Mouse (Mus musculus): ENCODE measurements around the gene Cs. TPM values are rescaled to one million over a fixed set of nuclear protein-coding genes. Genes with fewer than 3 reads are reported as not detected.

Gene Cs
- polyA plus RNA-seq, 3 experiments from 2014 or later: 138 to 155 (median 155) TPM

- peak; percentile 27 for ATAC-seq
Observed at GRCm38 (mm10) chr10:128335582-128335981, 2.0 kb upstream of the Cs start.

- ATAC-seq: no peak
Observed at GRCm38 (mm10) chr10:128336195-128336594, 1.3 kb upstream of the Cs start.

- no peak for ATAC-seq
Observed at GRCm38 (mm10) chr10:128336597-128336996, 937 bp upstream of the Cs start.

- ATAC-seq: no peak
Observed at GRCm38 (mm10) chr10:128338415-128338814, 881 bp downstream of the Cs start.

- no peak for ATAC-seq
Observed at GRCm38 (mm10) chr10:128338948-128339347, 1.4 kb downstream of the Cs start.

GRCm38 (mm10) chr10:128340257-128340656 is 2.7 kb downstream of the Cs start:
- no peak for ATAC-seq

- no peak for ATAC-seq
Observed at GRCm38 (mm10) chr10:128343436-128343835, 5.9 kb downstream of the Cs start.

- peak; percentile 94 for ATAC-seq
Observed at GRCm38 (mm10) chr10:128344568-128345275, 7.2 kb downstream of the Cs start.

- ATAC-seq: no peak
Observed at GRCm38 (mm10) chr10:128347541-128347940, 10.0 kb downstream of the Cs start.

GRCm38 (mm10) chr10:128358796-128359195 is 21.3 kb downstream of the Cs start:
- ATAC-seq: no peak

GRCm38 (mm10) chr10:128359226-128359625 is 21.7 kb downstream of the Cs start:
- no peak for ATAC-seq

GRCm38 (mm10) chr10:128361836-128362235 is 24.3 kb downstream of the Cs start:
- ATAC-seq: no peak

- ATAC-seq: no peak
Observed at GRCm38 (mm10) chr10:128362568-128362967, 25.0 kb downstream of the Cs start.

GRCm38 (mm10) chr10:128367899-128368401 is 30.4 kb downstream of the Cs start:
- no peak for ATAC-seq

GRCm38 (mm10) chr10:128368402-128369217 is 31.1 kb downstream of the Cs start, which contains the start of gene Coq10a:
TSS of gene Coq10a (minus strand) at chr10:128368997.
- ATAC-seq: peak; percentile 87

- ATAC-seq: no peak
Observed at GRCm38 (mm10) chr10:128369218-128369543, 31.6 kb downstream of the Cs start.

- no peak for ATAC-seq
Observed at GRCm38 (mm10) chr10:128369599-128369998, 32.1 kb downstream of the Cs start.

GRCm38 (mm10) chr10:128370021-128370420 is 32.5 kb downstream of the Cs start:
- no peak for ATAC-seq

GRCm38 (mm10) chr10:128370601-128371000 is 33.1 kb downstream of the Cs start:
- ATAC-seq: no peak

- no peak for ATAC-seq
Observed at GRCm38 (mm10) chr10:128372142-128372541, 34.6 kb downstream of the Cs start.

- ATAC-seq: no peak
Observed at GRCm38 (mm10) chr10:128372989-128373748, 35.6 kb downstream of the Cs start.

- ATAC-seq: no peak
Observed at GRCm38 (mm10) chr10:128374393-128374792, 36.9 kb downstream of the Cs start.

GRCm38 (mm10) chr10:128376099-128376454 is 38.5 kb downstream of the Cs start:
- no peak for ATAC-seq

Data from inflammation-experienced regulatory T-cells, adult 6 months (primary cell).